Mouse (Mus musculus) adrenal gland, postnatal 10 days (tissue): Measurements from ENCODE around the gene Pou2f1. TPM values are rescaled to one million over a fixed set of nuclear protein-coding genes. Genes with fewer than 3 reads are reported as not detected.

ENCODE experiments used
- DNase-seq: peaks from one replicate; pipeline ENCODE4 v3.0.0; 2021; ENCODE audit warnings: mixed read lengths
- total RNA-seq, 2 experiments: library from RNA; stranded (reverse); gene quantifications; 2 replicates each; pipeline ENCODE4 v1.2.3; 2021

The Pou2f1 gene
- total RNA-seq, 2 experiments from 2014 or later = 11.3 to 17.5 TPM

- DNase-seq = no peak
Measured at GRCm38 (mm10) chr1:165848417-165848816, 154.1 kb downstream of the Pou2f1 start.

GRCm38 (mm10) chr1:165845366-165845765, 157.1 kb downstream of the Pou2f1 start:
- peak; percentile 40 for DNase-seq

GRCm38 (mm10) chr1:165844956-165845355, 157.5 kb downstream of the Pou2f1 start:
- DNase-seq = peak; percentile 41

- peak; percentile 31 for DNase-seq
Measured at GRCm38 (mm10) chr1:165844466-165844951, 158.0 kb downstream of the Pou2f1 start.

GRCm38 (mm10) chr1:165843586-165843985, 158.9 kb downstream of the Pou2f1 start:
- DNase-seq = no peak

- no peak for DNase-seq
Measured at GRCm38 (mm10) chr1:165842170-165842569, 160.3 kb downstream of the Pou2f1 start.

GRCm38 (mm10) chr1:165840548-165841230, 161.8 kb downstream of the Pou2f1 start:
- peak; percentile 19 for DNase-seq

- no peak for DNase-seq
Measured at GRCm38 (mm10) chr1:165839201-165839600, 163.3 kb downstream of the Pou2f1 start.

- DNase-seq = no peak
Measured at GRCm38 (mm10) chr1:165837546-165837945, 164.9 kb downstream of the Pou2f1 start.

- peak; percentile 50 for DNase-seq
Measured at GRCm38 (mm10) chr1:165836461-165836860, 166.0 kb downstream of the Pou2f1 start.

- DNase-seq = no peak
Measured at GRCm38 (mm10) chr1:165834633-165834975, 167.9 kb downstream of the Pou2f1 start.

- DNase-seq = no peak
Measured at GRCm38 (mm10) chr1:165833910-165834632, 168.4 kb downstream of the Pou2f1 start.

GRCm38 (mm10) chr1:165833244-165833643, 169.2 kb downstream of the Pou2f1 start:
- DNase-seq = no peak

- DNase-seq = no peak
Measured at GRCm38 (mm10) chr1:165829890-165830289, 172.6 kb downstream of the Pou2f1 start.

- no peak for DNase-seq
Measured at GRCm38 (mm10) chr1:165828615-165829014, 173.9 kb downstream of the Pou2f1 start.

- DNase-seq = no peak
Measured at GRCm38 (mm10) chr1:165828173-165828572, 174.3 kb downstream of the Pou2f1 start.

GRCm38 (mm10) chr1:165822031-165822430, 180.4 kb downstream of the Pou2f1 start:
- DNase-seq = no peak

- no peak for DNase-seq
Measured at GRCm38 (mm10) chr1:165819147-165819546, 183.3 kb downstream of the Pou2f1 start.

- no peak for DNase-seq
Measured at GRCm38 (mm10) chr1:165818145-165818860, 184.2 kb downstream of the Pou2f1 start.

- no peak for DNase-seq
Measured at GRCm38 (mm10) chr1:165817264-165817663, 185.2 kb downstream of the Pou2f1 start.

- DNase-seq = no peak
Measured at GRCm38 (mm10) chr1:165816391-165816790, 186.1 kb downstream of the Pou2f1 start.
